In the genomic region with DNA sequence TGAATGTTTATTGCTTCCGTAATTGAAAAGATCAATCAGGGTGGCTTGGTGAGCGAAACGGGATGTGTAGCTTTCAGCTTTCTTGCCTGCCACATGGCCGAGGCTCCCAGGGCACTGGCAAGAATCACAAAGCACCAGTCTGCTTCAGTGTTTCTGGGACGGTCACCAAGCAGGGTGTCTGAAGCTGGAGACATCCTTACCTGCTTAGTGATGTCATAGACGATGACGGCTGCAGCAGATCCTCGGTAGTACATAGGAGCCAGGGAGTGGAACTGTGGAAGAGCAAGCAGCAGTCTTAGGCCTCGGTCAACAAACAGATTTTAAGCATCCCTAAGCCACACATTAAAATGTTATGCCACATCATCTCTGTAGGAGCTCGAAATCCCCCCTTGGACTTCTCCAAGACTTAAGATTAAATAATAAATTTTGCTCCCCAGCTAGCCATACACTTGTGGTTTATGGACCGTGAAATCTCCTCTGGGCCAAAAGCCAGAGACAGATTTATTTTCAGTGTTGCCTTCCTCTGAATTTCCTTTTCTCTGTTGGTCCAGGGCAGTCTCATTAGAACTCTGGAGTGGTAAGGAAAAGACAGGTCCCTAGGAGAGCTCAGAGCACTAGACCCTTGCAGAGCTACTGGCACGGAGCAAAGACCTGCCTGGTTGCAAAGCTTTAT, we compare ENCODE assay signal across 13 mouse cellular contexts. TPM values are rescaled to one million over a fixed set of nuclear protein-coding genes. Genes with fewer than 3 reads are reported as not detected.
DNase-seq lines count a peak whose midpoint lies in the region; ATAC-seq lines count a peak whose summit lies in the region.
"Had no signal": no experiment of that assay in that cellular context is flagged by ENCODE, and none has a peak within 500 bp of the region (broad histone marks: within the 10 kb centered on the region; RNA-seq: fewer than 3 reads in every experiment).

No protein-coding gene starts in this region.

- H3K9ac ChIP-seq in embryonic facial prominence, embryonic 13.5 days = no peak overlapping the region
- H3K9ac ChIP-seq: liver, embryonic 14.5 days had no signal

- no peak for ATAC-seq in embryonic facial prominence, embryonic 13.5 days (ENCODE audit: insufficient number of reproducible peaks, insufficient read depth, low FRiP score, low TSS enrichment, low read depth)

- H3K4me3 ChIP-seq in embryonic facial prominence, embryonic 13.5 days = no peak overlapping the region
- H3K4me3 ChIP-seq in embryonic facial prominence, embryonic 10.5 days = no peak overlapping the region
- H3K4me3 ChIP-seq: megakaryocyte, embryonic 14.5 days had no signal

- WGBS in embryonic facial prominence, embryonic 13.5 days = 73% methylated on average over 12 of the region's 12 CpGs
- WGBS in embryonic facial prominence, embryonic 10.5 days = 90% methylated on average over 12 of the region's 12 CpGs

- no peaks in the 10 kb centered on the region for H3K27me3 ChIP-seq in embryonic facial prominence, embryonic 13.5 days
- no peaks in the 10 kb centered on the region for H3K27me3 ChIP-seq in embryonic facial prominence, embryonic 10.5 days (replicated peaks; ENCODE audit: low read depth, poor library complexity, severe bottlenecking)
- H3K27me3 ChIP-seq: megakaryocyte, embryonic 14.5 days had no signal

- no peaks in the 10 kb centered on the region for H3K9me3 ChIP-seq in embryonic facial prominence, embryonic 13.5 days
- H3K9me3 ChIP-seq in embryonic facial prominence, embryonic 10.5 days = no peaks in the 10 kb centered on the region
- H3K9me3 ChIP-seq: megakaryocyte, embryonic 14.5 days had no signal

- peaks cover 29% of the 10 kb centered on the region for H3K4me1 ChIP-seq in embryonic facial prominence, embryonic 13.5 days
- peaks cover 5% of the 10 kb centered on the region; the same call in 1 of the 2 replicates for H3K4me1 ChIP-seq in embryonic facial prominence, embryonic 10.5 days

- H3K36me3 ChIP-seq in embryonic facial prominence, embryonic 13.5 days = 0 out of 2 replicates have a peak, but pooled peaks cover 3% of the 10 kb centered on the region
- peaks cover 27% of the 10 kb centered on the region for H3K36me3 ChIP-seq in embryonic facial prominence, embryonic 10.5 days (replicated peaks)

- no peak for DNase-seq in embryonic facial prominence, embryonic 10.5 days (ENCODE audit: low spot score)
- peak; percentile 52 for DNase-seq in NIH3T3 (ENCODE audit: low read depth)
- DNase-seq in cerebellum, postnatal 25 days = peak; percentile 52 to 72
- DNase-seq in kidney, postnatal 14 days = peak; percentile 82
- DNase-seq in gastrocnemius, postnatal 14 days = no peak
- DNase-seq in gastrocnemius, postnatal 25 days = no peak
- DNase-seq in right cerebral cortex, postnatal 10 days (ENCODE audit: low spot score in 2 of 2) = no peak
- DNase-seq: adrenal gland, postnatal 25 days had no signal

- intact Hi-C loops in gastrocnemius, postnatal 14 days (cut with DNase I; ENCODE audit: low total_unique reads) = no loop called here

- H3K27ac ChIP-seq in embryonic facial prominence, embryonic 13.5 days = peak overlapping the region; percentile 51; the same call in 1 of the 2 replicates
- H3K27ac ChIP-seq in embryonic facial prominence, embryonic 10.5 days (replicated peaks) = no peak overlapping the region
- H3K27ac ChIP-seq: liver, embryonic 14.5 days had no signal

- no peak overlapping the region for H3K4me2 ChIP-seq in embryonic facial prominence, embryonic 13.5 days

RNA-seq across cellular contexts. Expression of a gene that starts 56.0 kb away (rescaled TPM):
- 0.29 TPM in 1 of 2 replicates, not detected in the other for polyA plus RNA-seq in embryonic facial prominence, embryonic 13.5 days (2015; fragmentation: Nextera tagmentation; extraction: Ambion mirVana)
- 0.07 TPM in 1 of 2 replicates, not detected in the other for polyA plus RNA-seq in embryonic facial prominence, embryonic 10.5 days (2016; fragmentation: Nextera tagmentation; extraction: Ambion mirVana)
- total RNA-seq in gastrocnemius, postnatal 14 days (2021) = not detected
- total RNA-seq in gastrocnemius, postnatal 25 days (2021) = not detected
- total RNA-seq: layer of hippocampus, adult 18-20 months had no signal
- polyA plus RNA-seq: heart, embryonic 16.5 days; liver, embryonic 14.5 days had no signal

Comparison
In these comparisons a context has a peak if more than half of its experiments do, and no peak if none do; other contexts are left out.
1. DNase-seq: peak in NIH3T3 (single experiment), cerebellum, postnatal 25 days (2 of 2) and kidney, postnatal 14 days (single experiment); none in embryonic facial prominence, embryonic 10.5 days (single experiment), gastrocnemius, postnatal 14 days (single experiment), gastrocnemius, postnatal 25 days (single experiment) and right cerebral cortex, postnatal 10 days (0 of 2).